Mouse (Mus musculus) hindbrain, embryonic 15.5 days (tissue): Measurements from ENCODE around the gene Ptprk. TPM values are rescaled to one million over a fixed set of nuclear protein-coding genes. Genes with fewer than 3 reads are reported as not detected.

Experiments
- ATAC-seq: fragments of 200-750 bp; cut with Nextera tagmentation; 2 replicates; pipeline ENCODE4 v1.8.0; 2017; ENCODE audit warnings: low read depth, moderate number of reproducible peaks, moderate TSS enrichment; ENCODE audit not compliant: low FRiP score
- H3K27ac ChIP-seq: fragments of 300-500 bp; sonication (generic); replicated peaks from 2 replicates; pipeline ENCODE4 v1.5.1; 2015; ENCODE audit warnings: mild to moderate bottlenecking, inconsistent platforms
- H3K27me3 ChIP-seq: fragments of 300-500 bp; sonication (generic); 2 replicates; pipeline ENCODE4 v1.6.1; 2015; ENCODE audit warnings: control low read depth, inconsistent platforms
- H3K36me3 ChIP-seq: fragments of 300-500 bp; sonication (generic); 2 replicates; pipeline ENCODE4 v1.6.1; 2015; ENCODE audit warnings: control low read depth, inconsistent platforms
- H3K4me1 ChIP-seq: fragments of 300-500 bp; sonication (generic); replicated peaks from 2 replicates; pipeline ENCODE4 v1.6.1; 2015; ENCODE audit warnings: control low read depth, inconsistent platforms
- H3K4me2 ChIP-seq: fragments of 300-500 bp; sonication (generic); 2 replicates; pipeline ENCODE4 v1.6.1; 2015; ENCODE audit warnings: moderate library complexity, mild to moderate bottlenecking, inconsistent platforms
- H3K4me3 ChIP-seq: fragments of 300-500 bp; sonication (generic); 2 replicates; pipeline ENCODE4 v1.5.1; 2015; ENCODE audit warnings: mild to moderate bottlenecking, inconsistent platforms
- H3K9ac ChIP-seq: fragments of 300-500 bp; sonication (generic); 2 replicates; pipeline ENCODE4 v1.6.1; 2015; ENCODE audit warnings: inconsistent platforms
- H3K9me3 ChIP-seq: fragments of 300-500 bp; sonication (generic); 2 replicates; pipeline ENCODE4 v1.6.1; 2016; ENCODE audit warnings: control low read depth, inconsistent platforms
- WGBS: fragments of 180-500 bp; shearing (Covaris S2); methylation state at CpG from one replicate; pipeline ENCODE4 v1.1.7; 2015; 5-methylcytosine and 5-hydroxymethylcytosine counted together
- polyA plus RNA-seq: library from polyadenylated mRNA; unstranded; fragments of >200 nt; fragmentation: Nextera tagmentation; extraction: Ambion mirVana; gene quantifications from 2 replicates; pipeline ENCODE4 v1.2.1, GENCODE M21; 2015

The Ptprk gene
- polyA plus RNA-seq, 1 experiment from 2014 or later: 33.6 TPM

DNA sequence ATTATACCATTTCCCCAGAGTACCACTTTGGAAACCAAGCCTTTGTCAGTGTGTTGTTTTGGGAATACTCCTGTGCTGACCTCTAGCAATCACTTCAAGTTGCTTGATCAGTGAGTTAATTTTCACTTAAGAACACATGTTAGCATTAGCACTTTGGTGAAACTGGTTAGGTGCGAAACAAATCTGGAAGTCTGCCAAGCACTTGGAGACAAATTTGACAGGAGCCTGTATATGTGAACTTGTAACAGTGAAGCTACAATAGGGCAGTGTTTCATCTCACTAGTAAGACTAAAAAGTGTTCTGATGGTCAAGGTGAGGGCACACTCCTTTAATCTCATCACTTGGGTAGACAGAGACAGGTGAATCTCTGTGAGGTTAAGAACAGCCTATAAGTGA is 321.9 kb downstream of the Ptprk start:
- 48% methylated on average over 1 of the region's 1 CpGs for WGBS
- H3K36me3 ChIP-seq: no peaks in the 10 kb centered on the region

DNA sequence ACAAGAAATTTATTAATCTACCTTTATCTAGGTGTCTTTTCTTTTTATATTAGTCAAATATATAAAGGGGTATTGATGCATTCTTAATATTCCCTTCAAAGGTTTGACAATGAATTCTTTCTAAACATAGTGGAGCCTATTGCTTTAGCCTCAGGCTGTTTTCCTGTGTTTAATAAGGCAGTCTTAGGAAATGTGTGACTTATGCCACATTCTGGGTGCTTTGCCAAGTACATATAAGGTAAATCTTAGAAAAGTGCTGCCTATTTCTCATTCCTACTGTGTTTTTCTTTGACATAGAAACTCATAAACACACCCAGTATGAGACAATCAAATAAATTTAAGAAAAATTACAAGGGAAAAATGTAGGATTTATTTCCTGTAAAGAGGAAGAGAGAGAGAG is 327.2 kb downstream of the Ptprk start:
- Histone ChIP-seq H3K4me3 (no peak overlapping the region), H3K9me3 (no peaks in the 10 kb centered on the region), H3K27ac (no peak overlapping the region), H3K4me1 (no peaks in the 10 kb centered on the region), H3K27me3 (no peaks in the 10 kb centered on the region), H3K36me3 (no peaks in the 10 kb centered on the region), H3K4me2 (no peak overlapping the region), H3K9ac (no peak overlapping the region)
- no peak for ATAC-seq

More for the DNA sequence above, 321.9 kb downstream of the Ptprk start:
- no peaks in the 10 kb centered on the region for H3K4me1 ChIP-seq
- H3K4me3 ChIP-seq: no peak overlapping the region
- no peak overlapping the region for H3K9ac ChIP-seq
- no peak overlapping the region for H3K27ac ChIP-seq
- no peak overlapping the region for H3K4me2 ChIP-seq
- H3K27me3 ChIP-seq: no peaks in the 10 kb centered on the region
- no peaks in the 10 kb centered on the region for H3K9me3 ChIP-seq
- ATAC-seq: no peak

DNA sequence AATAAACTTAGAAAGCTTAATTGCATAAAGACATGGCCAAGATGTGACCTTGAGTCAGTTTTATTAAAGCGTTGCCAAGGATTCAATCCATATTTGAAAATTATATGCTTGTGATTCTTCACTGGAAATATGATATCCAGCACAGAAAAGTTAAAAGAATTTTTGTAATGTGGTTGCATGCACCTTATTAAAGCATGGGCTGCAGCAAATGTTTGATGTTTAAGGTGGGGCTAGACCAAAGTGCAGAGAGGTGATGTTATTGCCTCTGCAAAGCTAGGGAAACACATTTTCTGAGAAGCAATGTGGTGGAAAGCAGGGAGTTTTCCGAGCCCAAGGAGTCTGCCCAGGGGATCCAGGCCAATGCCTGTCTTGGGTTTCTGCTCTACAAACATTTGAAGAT is 334.4 kb downstream of the Ptprk start:
- Histone ChIP-seq H3K27me3 (no peaks in the 10 kb centered on the region), H3K4me3 (no peak overlapping the region), H3K4me1 (no peaks in the 10 kb centered on the region), H3K9me3 (no peaks in the 10 kb centered on the region), H3K9ac (no peak overlapping the region), H3K27ac (no peak overlapping the region), H3K4me2 (no peak overlapping the region), H3K36me3 (no peaks in the 10 kb centered on the region)
- no peak for ATAC-seq
- 89% methylated on average over 2 of the region's 2 CpGs for WGBS

DNA sequence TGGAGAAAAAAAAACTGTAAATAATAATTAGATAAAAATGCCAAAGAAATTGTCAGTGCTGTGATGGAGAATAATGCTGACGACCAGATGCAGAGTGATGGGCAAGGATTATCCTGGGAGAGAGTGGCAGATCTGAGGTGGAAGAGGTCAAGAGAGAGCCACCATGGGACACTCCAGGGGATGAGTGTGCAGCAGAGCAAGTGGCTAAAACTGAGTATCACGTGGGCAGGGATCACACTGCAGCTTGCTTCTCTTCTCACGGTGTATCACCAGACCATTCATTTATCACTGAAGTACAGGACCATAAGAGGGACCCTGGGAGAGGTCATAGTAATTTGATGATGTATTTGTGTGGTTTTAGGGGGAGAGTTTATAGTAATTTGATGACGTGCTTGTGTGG is 340.2 kb downstream of the Ptprk start:
- Histone ChIP-seq H3K27ac (no peak overlapping the region), H3K4me3 (no peak overlapping the region), H3K4me1 (no peaks in the 10 kb centered on the region), H3K36me3 (no peaks in the 10 kb centered on the region), H3K9me3 (no peaks in the 10 kb centered on the region), H3K27me3 (no peaks in the 10 kb centered on the region), H3K9ac (no peak overlapping the region), H3K4me2 (no peak overlapping the region)
- no peak for ATAC-seq
- 41% methylated on average over 4 of the region's 4 CpGs for WGBS

DNA sequence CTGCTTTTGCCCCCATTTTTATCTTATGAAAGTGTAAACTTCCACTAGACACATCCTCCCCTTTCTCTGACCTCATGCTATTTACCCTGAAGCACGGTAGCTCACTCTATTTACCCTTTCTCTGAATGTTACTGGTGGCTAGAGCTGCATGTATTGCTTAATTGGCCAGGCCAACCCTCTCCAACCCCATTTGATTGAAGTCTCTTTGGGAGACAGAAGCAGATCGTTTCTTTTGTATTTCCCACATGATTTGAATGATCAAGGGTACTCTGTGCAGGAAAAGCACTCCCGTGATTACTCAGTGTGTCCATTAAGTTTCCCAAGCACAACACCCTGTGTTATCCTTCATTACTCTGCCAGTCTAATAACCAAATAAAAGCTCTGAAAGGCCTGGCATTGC is 348.0 kb downstream of the Ptprk start:
- Histone ChIP-seq H3K4me2 (no peak overlapping the region), H3K27me3 (no peaks in the 10 kb centered on the region), H3K4me3 (no peak overlapping the region), H3K36me3 (no peaks in the 10 kb centered on the region), H3K9me3 (no peaks in the 10 kb centered on the region), H3K9ac (no peak overlapping the region), H3K4me1 (no peaks in the 10 kb centered on the region), H3K27ac (no peak overlapping the region)
- no peak for ATAC-seq
- 33% methylated on average over 3 of the region's 3 CpGs for WGBS

DNA sequence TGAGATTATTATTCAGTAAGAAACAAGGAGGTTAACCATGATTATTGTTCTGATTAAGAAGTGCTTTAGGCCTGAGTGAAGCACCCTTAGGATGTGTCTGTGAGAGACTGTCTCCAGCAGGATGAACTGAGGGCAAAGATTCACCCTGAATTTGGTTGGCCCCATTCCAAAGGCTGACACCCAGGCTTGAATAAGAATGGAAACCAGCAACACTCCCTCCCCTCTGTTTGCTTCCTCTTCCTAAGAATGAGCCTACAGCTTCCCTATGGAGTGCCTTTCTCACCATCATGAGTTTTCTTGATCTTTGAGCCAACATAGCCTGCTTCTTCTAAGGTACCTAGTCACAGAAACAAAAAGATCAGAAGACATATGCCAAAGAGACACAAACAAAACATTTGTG is 350.8 kb downstream of the Ptprk start:
- H3K27ac ChIP-seq: no peak overlapping the region
- H3K36me3 ChIP-seq: no peaks in the 10 kb centered on the region
- no peak overlapping the region for H3K9ac ChIP-seq
- H3K4me3 ChIP-seq: no peak overlapping the region
- no peak for ATAC-seq
- H3K27me3 ChIP-seq: no peaks in the 10 kb centered on the region
- H3K4me1 ChIP-seq: no peaks in the 10 kb centered on the region
- H3K9me3 ChIP-seq: no peaks in the 10 kb centered on the region
- no peak overlapping the region for H3K4me2 ChIP-seq

DNA sequence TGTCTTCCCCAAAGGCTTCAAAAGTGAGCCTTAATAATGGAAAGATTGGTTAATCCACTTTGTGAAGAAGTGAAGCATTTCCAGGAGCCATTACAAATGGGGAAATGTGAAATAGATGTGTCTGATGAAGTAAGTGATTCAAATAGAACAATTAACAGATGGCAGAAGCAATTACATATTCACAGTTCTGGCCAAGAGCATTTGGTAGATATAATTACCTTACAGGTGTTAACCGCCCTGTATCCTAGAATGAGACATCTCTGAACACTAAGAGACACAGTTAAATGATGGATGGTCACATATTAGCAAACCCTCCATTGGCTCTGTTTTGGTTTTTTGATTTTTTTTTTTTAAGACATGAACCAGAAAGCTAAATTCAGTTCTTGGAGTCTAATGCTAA is 361.5 kb downstream of the Ptprk start:
- H3K4me1 ChIP-seq: no peaks in the 10 kb centered on the region
- no peak overlapping the region for H3K9ac ChIP-seq
- no peaks in the 10 kb centered on the region for H3K27me3 ChIP-seq
- WGBS: 63% methylated on average over 1 of the region's 1 CpGs
- no peak overlapping the region for H3K4me2 ChIP-seq
- H3K9me3 ChIP-seq: no peaks in the 10 kb centered on the region
- H3K27ac ChIP-seq: no peak overlapping the region
- ATAC-seq: no peak
- H3K36me3 ChIP-seq: no peaks in the 10 kb centered on the region
- no peak overlapping the region for H3K4me3 ChIP-seq

DNA sequence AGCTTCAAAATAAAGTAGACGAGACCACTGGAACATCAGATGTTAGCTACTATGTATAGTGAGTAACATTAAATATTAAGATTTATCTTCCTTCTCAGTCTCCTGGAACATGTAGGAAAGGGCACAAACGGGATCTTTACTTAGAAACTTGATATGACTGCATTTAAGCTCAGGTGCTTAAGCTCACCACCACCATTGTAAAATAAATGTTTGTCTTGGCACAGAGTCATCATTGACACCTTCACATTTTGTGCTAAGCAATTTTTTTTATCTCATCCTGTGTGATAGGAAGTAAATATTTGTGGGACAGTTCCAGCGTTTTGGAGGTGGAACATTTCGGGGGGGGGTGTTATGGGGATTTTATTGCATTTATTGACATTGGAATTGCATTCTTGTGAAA is 375.2 kb downstream of the Ptprk start:
- Histone ChIP-seq H3K9me3 (no peaks in the 10 kb centered on the region), H3K4me3 (no peak overlapping the region), H3K4me1 (no peaks in the 10 kb centered on the region), H3K9ac (no peak overlapping the region), H3K4me2 (no peak overlapping the region), H3K27ac (no peak overlapping the region), H3K36me3 (no peaks in the 10 kb centered on the region), H3K27me3 (no peaks in the 10 kb centered on the region)
- no peak for ATAC-seq
- 82% methylated on average over 4 of the region's 4 CpGs for WGBS

DNA sequence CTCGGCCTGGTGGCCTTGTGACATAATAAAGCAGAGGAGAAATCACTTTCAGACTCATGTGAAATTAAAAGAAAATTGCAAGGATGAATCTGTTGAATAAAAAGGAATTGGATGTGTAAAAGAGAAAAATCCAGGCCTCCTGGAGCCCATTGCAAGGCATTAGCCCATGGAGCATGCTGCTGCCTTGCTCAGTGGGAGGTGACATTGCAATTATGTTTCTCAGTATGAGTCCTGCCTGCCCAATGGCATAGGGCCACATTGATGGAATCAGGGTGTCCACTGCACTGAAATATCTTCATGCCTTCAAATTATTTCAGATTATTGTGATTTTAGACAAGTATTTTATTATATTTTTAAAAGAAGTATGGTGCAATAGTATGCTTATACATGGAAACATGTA is 376.0 kb downstream of the Ptprk start:
- Histone ChIP-seq H3K27me3 (no peaks in the 10 kb centered on the region), H3K9me3 (no peaks in the 10 kb centered on the region), H3K9ac (no peak overlapping the region), H3K36me3 (no peaks in the 10 kb centered on the region), H3K4me3 (no peak overlapping the region), H3K4me1 (no peaks in the 10 kb centered on the region), H3K4me2 (no peak overlapping the region), H3K27ac (no peak overlapping the region)
- 47% methylated on average over 1 of the region's 1 CpGs for WGBS
- ATAC-seq: no peak

DNA sequence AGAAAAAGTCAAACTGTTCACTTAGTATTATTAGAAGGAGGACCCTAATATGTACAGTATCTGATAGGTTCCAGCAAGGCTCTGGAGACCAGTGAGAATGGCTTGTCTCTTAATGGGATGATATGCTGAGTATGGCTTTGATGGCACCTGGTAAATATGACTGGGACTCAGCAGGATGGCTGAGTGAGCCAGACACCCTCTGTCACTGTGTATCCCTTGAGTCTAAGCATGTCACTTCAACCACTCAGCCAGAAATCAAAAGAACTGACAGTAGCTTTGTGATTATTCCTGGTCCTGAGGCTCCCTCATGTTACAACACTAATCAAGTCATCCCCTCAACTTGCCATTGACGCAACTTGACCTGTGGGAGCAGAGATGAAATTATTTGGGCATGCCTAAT is 383.4 kb downstream of the Ptprk start:
- Histone ChIP-seq H3K9me3 (no peaks in the 10 kb centered on the region), H3K9ac (no peak overlapping the region), H3K27me3 (no peaks in the 10 kb centered on the region), H3K4me1 (no peaks in the 10 kb centered on the region), H3K4me3 (no peak overlapping the region), H3K27ac (no peak overlapping the region), H3K36me3 (no peaks in the 10 kb centered on the region), H3K4me2 (no peak overlapping the region)
- peak; percentile 48 for ATAC-seq
- 41% methylated on average over 1 of the region's 1 CpGs for WGBS

DNA sequence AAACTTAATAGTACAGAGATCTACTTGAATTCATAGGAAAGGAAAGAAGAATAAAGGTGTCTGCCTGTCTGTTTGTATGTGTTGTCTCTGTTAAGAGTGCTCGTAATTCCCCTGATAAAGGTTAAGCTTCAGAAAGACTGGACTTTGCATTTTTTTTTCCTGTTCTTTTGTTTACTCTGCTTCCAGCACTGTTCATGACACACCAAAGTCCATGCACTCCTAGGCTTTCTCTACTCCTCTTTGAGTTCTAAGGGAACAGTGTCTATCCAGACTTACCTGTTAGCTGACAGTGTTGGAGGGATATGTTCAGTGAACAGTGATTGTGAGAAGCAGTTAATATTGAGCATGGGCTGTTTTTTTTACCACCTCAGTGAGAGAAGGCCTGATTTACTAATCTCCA is 385.3 kb downstream of the Ptprk start:
- 79% methylated on average over 1 of the region's 1 CpGs for WGBS
- H3K36me3 ChIP-seq: no peaks in the 10 kb centered on the region
- no peaks in the 10 kb centered on the region for H3K27me3 ChIP-seq
- no peak overlapping the region for H3K4me3 ChIP-seq
- ATAC-seq: no peak
- no peaks in the 10 kb centered on the region for H3K9me3 ChIP-seq
- no peak overlapping the region for H3K4me2 ChIP-seq
- H3K4me1 ChIP-seq: peaks cover 9% of the 10 kb centered on the region; the same call in 1 of the 2 replicates
- H3K9ac ChIP-seq: no peak overlapping the region
- no peak overlapping the region for H3K27ac ChIP-seq

DNA sequence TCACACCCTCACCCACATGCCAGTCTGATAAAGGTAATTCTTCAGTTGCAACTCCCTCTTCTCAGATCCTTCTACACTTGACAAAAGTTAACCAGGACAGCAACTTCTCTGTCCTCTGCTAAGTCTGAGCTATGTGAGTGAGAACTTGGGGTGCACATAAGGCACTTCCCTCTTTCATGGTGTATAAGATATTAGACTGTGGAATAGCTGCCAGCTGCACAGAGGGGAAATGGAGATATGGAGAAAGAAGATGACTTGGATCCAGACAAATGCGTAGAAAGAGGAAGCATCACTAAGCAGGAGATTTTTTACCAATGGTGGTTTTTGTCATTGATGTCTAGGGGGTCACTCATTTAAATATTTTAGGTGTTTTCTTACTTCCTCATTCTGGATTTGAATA is 389.1 kb downstream of the Ptprk start:
- Histone ChIP-seq H3K4me1 (peaks cover 9% of the 10 kb centered on the region; the same call in 1 of the 2 replicates), H3K27me3 (no peaks in the 10 kb centered on the region), H3K4me3 (no peak overlapping the region), H3K27ac (no peak overlapping the region), H3K36me3 (no peaks in the 10 kb centered on the region), H3K9ac (no peak overlapping the region), H3K9me3 (no peaks in the 10 kb centered on the region), H3K4me2 (no peak overlapping the region)
- 95% methylated on average over 1 of the region's 1 CpGs for WGBS
- no peak for ATAC-seq

DNA sequence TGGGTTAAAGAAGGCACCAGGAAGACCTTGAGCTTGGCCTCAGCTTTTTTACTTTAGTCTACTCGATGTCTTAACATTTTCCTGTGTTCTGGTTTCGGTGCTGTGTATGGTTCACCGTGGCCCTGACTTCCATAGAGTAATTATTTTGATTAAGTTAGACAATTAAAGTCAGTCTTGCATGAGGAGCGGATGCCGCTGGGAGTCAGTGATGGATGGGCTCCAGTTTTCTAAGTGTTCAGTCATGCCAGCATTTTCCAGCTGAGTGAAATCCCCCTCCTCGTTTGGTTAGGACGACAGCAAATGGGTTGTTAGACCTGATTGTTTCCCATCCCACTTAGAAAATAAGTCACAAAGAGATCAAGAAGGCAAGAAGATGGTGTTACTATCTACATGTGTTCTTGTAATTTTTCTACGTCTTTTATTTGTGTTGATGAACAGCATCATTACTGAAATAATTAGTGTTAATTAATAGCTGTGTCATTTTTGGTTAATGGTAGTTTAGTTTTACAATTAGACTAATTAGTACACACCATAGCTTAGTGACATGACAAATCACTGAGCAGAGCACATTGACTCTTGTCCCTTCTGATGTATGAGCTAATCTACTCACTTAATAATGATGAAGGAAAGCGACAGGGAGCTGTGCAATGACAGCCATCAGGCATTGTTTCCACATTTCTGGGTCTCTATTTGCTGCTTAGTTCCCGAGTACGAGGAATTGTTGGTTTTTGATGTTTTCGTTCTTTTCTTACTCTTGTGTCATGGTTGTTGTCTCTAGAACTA is 390.3 kb downstream of the Ptprk start:
- no peak overlapping the region for H3K4me2 ChIP-seq
- no peak overlapping the region for H3K27ac ChIP-seq
- no peak overlapping the region for H3K4me3 ChIP-seq
- WGBS: 25% methylated on average over 12 of the region's 12 CpGs
- no peak overlapping the region for H3K9ac ChIP-seq
- ATAC-seq: peak; percentile 84
- H3K4me1 ChIP-seq: peaks cover 9% of the 10 kb centered on the region; the same call in 1 of the 2 replicates
- no peaks in the 10 kb centered on the region for H3K36me3 ChIP-seq
- no peaks in the 10 kb centered on the region for H3K9me3 ChIP-seq
- H3K27me3 ChIP-seq: no peaks in the 10 kb centered on the region
